Mouse (Mus musculus): ENCODE data around the gene Cmpk1. TPM values are rescaled to one million over a fixed set of nuclear protein-coding genes. Genes with fewer than 3 reads are reported as not detected.

Cmpk1 gene
- polyA plus RNA-seq, 1 experiment from 2014 or later: 227 TPM

- ATAC-seq (ENCODE audit: low FRiP score): no peak
Observed at GRCm38 (mm10) chr4:114953172-114953571, 33.9 kb downstream of the Cmpk1 start.

GRCm38 (mm10) chr4:114947852-114948481 is 39.1 kb downstream of the Cmpk1 start:
- H3K9me3 ChIP-seq (ENCODE audit: control insufficient read depth, low read length): no peaks in the 10 kb centered on the region
- no peak overlapping the region for H3K4me3 ChIP-seq (replicated peaks; ENCODE audit: low read length)
- ATAC-seq (ENCODE audit: low FRiP score) (no peak), DNase-seq (ENCODE audit: low spot score) (no peak)
- H3K27me3 ChIP-seq (ENCODE audit: control insufficient read depth, insufficient read depth, low read length): no peaks in the 10 kb centered on the region
- H3K36me3 ChIP-seq (replicated peaks; ENCODE audit: control insufficient read depth, insufficient read depth): no peaks in the 10 kb centered on the region
- no peak overlapping the region for H3K9ac ChIP-seq
- WGBS: 62% methylated on average over 7 of the region's 7 CpGs
- H3K27ac ChIP-seq: no peak overlapping the region
- H3K4me2 ChIP-seq (replicated peaks): no peak overlapping the region
- no peaks in the 10 kb centered on the region for H3K4me1 ChIP-seq (replicated peaks; ENCODE audit: control insufficient read depth, insufficient read depth, low read length)

More at GRCm38 (mm10) chr4:114953172-114953571, 33.9 kb downstream of the Cmpk1 start:
- H3K27ac ChIP-seq: no peak overlapping the region
- H3K4me3 ChIP-seq (replicated peaks; ENCODE audit: low read length): no peak overlapping the region
- H3K9ac ChIP-seq: no peak overlapping the region
- no peak overlapping the region for H3K4me2 ChIP-seq (replicated peaks)
- H3K9me3 ChIP-seq (ENCODE audit: control insufficient read depth, low read length): no peaks in the 10 kb centered on the region
- 93% methylated on average over 3 of the region's 3 CpGs for WGBS
- DNase-seq (ENCODE audit: low spot score): no peak
- H3K27me3 ChIP-seq (ENCODE audit: control insufficient read depth, insufficient read depth, low read length): no peaks in the 10 kb centered on the region
- peaks cover 4% of the 10 kb centered on the region; the same call in 1 of the 2 replicates for H3K36me3 ChIP-seq (replicated peaks; ENCODE audit: control insufficient read depth, insufficient read depth)
- no peaks in the 10 kb centered on the region for H3K4me1 ChIP-seq (replicated peaks; ENCODE audit: control insufficient read depth, insufficient read depth, low read length)

GRCm38 (mm10) chr4:114947395-114947794 is 39.6 kb downstream of the Cmpk1 start:
- WGBS: 33% methylated on average over 6 of the region's 6 CpGs
- H3K4me3 ChIP-seq (replicated peaks; ENCODE audit: low read length): no peak overlapping the region
- no peak overlapping the region for H3K4me2 ChIP-seq (replicated peaks)
- no peaks in the 10 kb centered on the region for H3K36me3 ChIP-seq (replicated peaks; ENCODE audit: control insufficient read depth, insufficient read depth)
- H3K9me3 ChIP-seq (ENCODE audit: control insufficient read depth, low read length): no peaks in the 10 kb centered on the region
- H3K4me1 ChIP-seq (replicated peaks; ENCODE audit: control insufficient read depth, insufficient read depth, low read length): 0 out of 2 replicates have a peak, but pooled peaks cover 4% of the 10 kb centered on the region
- no peak overlapping the region for H3K9ac ChIP-seq
- H3K27me3 ChIP-seq (ENCODE audit: control insufficient read depth, insufficient read depth, low read length): no peaks in the 10 kb centered on the region
- no peak overlapping the region for H3K27ac ChIP-seq
- ATAC-seq (ENCODE audit: low FRiP score): peak; percentile 88
- DNase-seq (ENCODE audit: low spot score): peak; percentile 90

DNA sequence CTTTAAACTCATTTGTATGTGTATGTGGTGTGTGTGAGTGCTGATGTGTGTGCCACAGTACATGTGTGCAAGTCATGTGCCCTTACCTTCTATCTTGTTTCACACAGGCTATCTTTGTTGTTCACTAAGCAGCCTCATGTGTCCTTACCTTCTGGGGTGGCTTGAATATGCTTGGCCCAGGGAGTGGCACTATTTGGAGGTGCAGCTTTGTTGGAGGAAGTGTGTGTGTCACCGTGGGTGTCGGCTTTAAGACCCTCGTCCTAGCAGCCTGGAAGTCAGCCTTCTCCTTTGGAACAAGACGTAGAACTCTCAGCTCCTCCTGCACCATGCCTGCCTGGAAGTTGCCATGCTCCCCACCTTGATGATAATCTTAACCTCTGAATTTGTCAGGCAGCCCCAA is 40.6 kb downstream of the Cmpk1 start:
- Histone ChIP-seq H3K4me3 (replicated peaks; ENCODE audit: low read length) (no peak overlapping the region), H3K27ac (no peak overlapping the region), H3K4me2 (replicated peaks) (no peak overlapping the region), H3K4me1 (replicated peaks; ENCODE audit: control insufficient read depth, insufficient read depth, low read length) (0 out of 2 replicates have a peak, but pooled peaks cover 5% of the 10 kb centered on the region), H3K9ac (no peak overlapping the region), H3K9me3 (ENCODE audit: control insufficient read depth, low read length) (no peaks in the 10 kb centered on the region), H3K27me3 (ENCODE audit: control insufficient read depth, insufficient read depth, low read length) (no peaks in the 10 kb centered on the region), H3K36me3 (replicated peaks; ENCODE audit: control insufficient read depth, insufficient read depth) (no peaks in the 10 kb centered on the region)
- 86% methylated on average over 4 of the region's 4 CpGs for WGBS
- no peak for ATAC-seq (ENCODE audit: low FRiP score)
- no peak for DNase-seq (ENCODE audit: low spot score)

DNA sequence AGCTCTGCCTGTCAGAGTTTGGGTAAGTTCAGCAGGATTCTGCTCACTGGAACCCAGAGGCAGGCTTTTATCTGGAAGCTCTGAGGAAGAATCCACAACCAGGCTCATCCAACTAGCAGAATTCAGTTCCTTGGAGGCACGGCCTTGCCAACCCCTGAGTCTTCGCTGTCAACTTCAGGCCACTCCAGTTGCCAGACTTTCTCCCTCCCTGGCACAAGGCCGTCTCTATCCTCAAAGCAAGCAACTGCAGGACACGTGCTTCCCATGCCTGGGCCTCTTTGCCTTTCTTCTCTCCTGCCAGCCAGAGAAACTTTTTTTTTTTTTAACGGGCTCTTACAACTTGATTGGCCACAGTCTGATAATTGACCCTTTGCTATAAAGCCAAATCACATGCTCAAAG is 42.0 kb downstream of the Cmpk1 start:
- H3K27ac ChIP-seq: no peak overlapping the region
- H3K36me3 ChIP-seq (replicated peaks; ENCODE audit: control insufficient read depth, insufficient read depth): no peaks in the 10 kb centered on the region
- WGBS: 32% methylated on average over 5 of the region's 5 CpGs
- no peak for ATAC-seq (ENCODE audit: low FRiP score)
- no peaks in the 10 kb centered on the region for H3K9me3 ChIP-seq (ENCODE audit: control insufficient read depth, low read length)
- no peak overlapping the region for H3K9ac ChIP-seq
- H3K4me3 ChIP-seq (replicated peaks; ENCODE audit: low read length): no peak overlapping the region
- no peak overlapping the region for H3K4me2 ChIP-seq (replicated peaks)
- DNase-seq (ENCODE audit: low spot score): no peak
- H3K4me1 ChIP-seq (replicated peaks; ENCODE audit: control insufficient read depth, insufficient read depth, low read length): 0 out of 2 replicates have a peak, but pooled peaks cover 5% of the 10 kb centered on the region
- H3K27me3 ChIP-seq (ENCODE audit: control insufficient read depth, insufficient read depth, low read length): no peaks in the 10 kb centered on the region

DNA sequence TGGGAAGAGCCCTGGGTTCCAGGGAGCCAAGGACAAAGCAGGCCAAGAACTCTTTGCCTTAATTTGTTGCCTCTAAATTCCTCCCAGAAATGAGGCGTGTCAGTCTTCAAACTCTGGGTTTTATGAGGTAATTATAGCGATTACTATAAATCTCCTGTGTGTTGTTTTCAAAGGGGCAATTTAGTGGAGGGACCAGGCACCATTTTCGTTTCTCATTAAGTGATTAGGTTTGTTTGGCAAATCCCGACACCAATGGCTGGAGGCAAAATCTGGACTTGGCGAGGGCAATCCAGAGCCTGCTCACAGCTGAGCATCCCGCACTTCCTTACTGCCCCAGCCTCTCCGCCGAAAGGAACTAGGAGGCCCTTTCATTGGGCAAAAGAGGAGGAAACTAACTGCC is 44.5 kb downstream of the Cmpk1 start:
- no peaks in the 10 kb centered on the region for H3K9me3 ChIP-seq (ENCODE audit: control insufficient read depth, low read length)
- WGBS: 52% methylated on average over 8 of the region's 8 CpGs
- H3K4me2 ChIP-seq (replicated peaks): no peak overlapping the region
- H3K4me3 ChIP-seq (replicated peaks; ENCODE audit: low read length): no peak overlapping the region
- H3K36me3 ChIP-seq (replicated peaks; ENCODE audit: control insufficient read depth, insufficient read depth): no peaks in the 10 kb centered on the region
- H3K4me1 ChIP-seq (replicated peaks; ENCODE audit: control insufficient read depth, insufficient read depth, low read length): 0 out of 2 replicates have a peak, but pooled peaks cover 5% of the 10 kb centered on the region
- DNase-seq (ENCODE audit: low spot score) (no peak), ATAC-seq (ENCODE audit: low FRiP score) (no peak)
- no peaks in the 10 kb centered on the region for H3K27me3 ChIP-seq (ENCODE audit: control insufficient read depth, insufficient read depth, low read length)
- H3K9ac ChIP-seq: no peak overlapping the region
- H3K27ac ChIP-seq: no peak overlapping the region

DNA sequence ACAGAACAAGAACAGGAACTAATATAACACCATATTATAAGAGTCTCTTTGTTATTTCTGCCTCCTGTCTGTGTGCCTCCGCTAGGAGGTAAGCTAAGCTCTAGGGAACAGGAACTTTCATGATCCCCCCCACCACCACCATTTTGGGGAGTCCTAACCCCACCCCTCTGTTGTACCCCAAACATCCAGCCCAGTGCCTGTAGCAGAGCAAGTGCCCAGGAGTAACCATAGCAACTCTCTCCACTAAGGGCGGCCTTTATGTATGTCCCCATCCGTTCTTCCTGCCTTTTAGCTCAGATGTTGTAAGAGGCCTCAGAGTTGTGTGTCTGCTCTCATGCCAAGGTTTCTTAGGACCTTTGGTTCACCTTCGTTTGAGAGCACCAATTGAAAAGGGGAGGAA is 44.9 kb downstream of the Cmpk1 start:
- H3K9me3 ChIP-seq (ENCODE audit: control insufficient read depth, low read length): no peaks in the 10 kb centered on the region
- H3K36me3 ChIP-seq (replicated peaks; ENCODE audit: control insufficient read depth, insufficient read depth): no peaks in the 10 kb centered on the region
- WGBS: 42% methylated on average over 4 of the region's 4 CpGs
- no peak for ATAC-seq (ENCODE audit: low FRiP score)
- H3K27ac ChIP-seq: no peak overlapping the region
- DNase-seq (ENCODE audit: low spot score): no peak
- H3K4me3 ChIP-seq (replicated peaks; ENCODE audit: low read length): no peak overlapping the region
- H3K27me3 ChIP-seq (ENCODE audit: control insufficient read depth, insufficient read depth, low read length): no peaks in the 10 kb centered on the region
- H3K9ac ChIP-seq: no peak overlapping the region
- no peak overlapping the region for H3K4me2 ChIP-seq (replicated peaks)
- 0 out of 2 replicates have a peak, but pooled peaks cover 5% of the 10 kb centered on the region for H3K4me1 ChIP-seq (replicated peaks; ENCODE audit: control insufficient read depth, insufficient read depth, low read length)

DNA sequence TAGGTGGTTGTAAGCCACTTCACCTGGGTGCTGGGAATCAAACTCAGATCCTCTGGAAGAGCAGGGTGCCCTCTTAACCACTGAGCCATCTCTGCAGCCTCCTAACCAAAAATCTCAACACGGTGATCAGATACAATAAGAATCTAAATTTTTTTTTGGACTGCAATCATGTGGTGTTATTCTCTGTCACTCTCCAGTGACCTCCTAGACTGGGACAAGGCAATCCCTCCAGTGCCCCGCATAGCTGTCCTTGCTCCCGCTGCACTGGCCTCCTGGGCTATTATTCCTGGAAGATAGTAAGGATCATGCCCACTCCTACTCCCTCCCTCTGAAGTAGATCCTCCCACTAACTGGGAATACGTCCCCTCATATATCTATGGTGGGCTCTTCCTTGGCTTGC is 45.7 kb downstream of the Cmpk1 start:
- no peak for DNase-seq (ENCODE audit: low spot score)
- Histone ChIP-seq H3K27me3 (ENCODE audit: control insufficient read depth, insufficient read depth, low read length) (no peaks in the 10 kb centered on the region), H3K4me2 (replicated peaks) (no peak overlapping the region), H3K4me3 (replicated peaks; ENCODE audit: low read length) (no peak overlapping the region), H3K4me1 (replicated peaks; ENCODE audit: control insufficient read depth, insufficient read depth, low read length) (0 out of 2 replicates have a peak, but pooled peaks cover 5% of the 10 kb centered on the region), H3K9me3 (ENCODE audit: control insufficient read depth, low read length) (no peaks in the 10 kb centered on the region), H3K36me3 (replicated peaks; ENCODE audit: control insufficient read depth, insufficient read depth) (no peaks in the 10 kb centered on the region), H3K27ac (no peak overlapping the region), H3K9ac (no peak overlapping the region)
- no peak for ATAC-seq (ENCODE audit: low FRiP score)
- 84% methylated on average over 4 of the region's 4 CpGs for WGBS

- no peak overlapping the region for H3K4me3 ChIP-seq (replicated peaks; ENCODE audit: low read length)
- H3K27ac ChIP-seq: no peak overlapping the region
- no peak for DNase-seq (ENCODE audit: low spot score)
- no peak overlapping the region for H3K4me2 ChIP-seq (replicated peaks)
- no peaks in the 10 kb centered on the region for H3K36me3 ChIP-seq (replicated peaks; ENCODE audit: control insufficient read depth, insufficient read depth)
- no peak overlapping the region for H3K9ac ChIP-seq
- no peaks in the 10 kb centered on the region; the same call in 1 of the 2 replicates for H3K27me3 ChIP-seq (ENCODE audit: control insufficient read depth, insufficient read depth, low read length)
- H3K9me3 ChIP-seq (ENCODE audit: control insufficient read depth, low read length): no peaks in the 10 kb centered on the region
- 54% methylated on average over 3 of the region's 3 CpGs for WGBS
- no peak for ATAC-seq (ENCODE audit: low FRiP score)
- 0 out of 2 replicates have a peak, but pooled peaks cover 5% of the 10 kb centered on the region for H3K4me1 ChIP-seq (replicated peaks; ENCODE audit: control insufficient read depth, insufficient read depth, low read length)
Observed at GRCm38 (mm10) chr4:114938248-114938647, 48.8 kb downstream of the Cmpk1 start.

All from hindbrain, embryonic 14.5 days (tissue).